Mouse (Mus musculus) stomach, postnatal 0 days (tissue): ENCODE measurements around the gene Lancl3.

ENCODE experiments used
- CTCF ChIP-seq: IDR thresholded peaks from 2 replicates; pipeline ENCODE4 v1.5.1; 2016; ENCODE audit warnings: antibody characterized with exemption, low read depth, mild to moderate bottlenecking, moderate library complexity
- EP300 ChIP-seq: optimal IDR thresholded peaks from 2 replicates; pipeline ENCODE3; 2016; ENCODE audit warnings: antibody characterized with exemption

- TF ChIP-seq CTCF (no peak), EP300 (no peak)
Measured at GRCm38 (mm10) chrX:9256766-9257165, 57.1 kb downstream of the Lancl3 start, which contains the start of gene Gm14862.
